Mouse (Mus musculus) liver, adult (tissue): Measurements from ENCODE around the gene Nt5c1a.

Source experiments
- GATA4 ChIP-seq: IDR thresholded peaks from 2 replicates; pipeline ENCODE4 v1.6.1; 2014; ENCODE audit warnings: mild to moderate bottlenecking, low read length; ENCODE audit not compliant: insufficient replicate concordance

Nt5c1a gene

DNA sequence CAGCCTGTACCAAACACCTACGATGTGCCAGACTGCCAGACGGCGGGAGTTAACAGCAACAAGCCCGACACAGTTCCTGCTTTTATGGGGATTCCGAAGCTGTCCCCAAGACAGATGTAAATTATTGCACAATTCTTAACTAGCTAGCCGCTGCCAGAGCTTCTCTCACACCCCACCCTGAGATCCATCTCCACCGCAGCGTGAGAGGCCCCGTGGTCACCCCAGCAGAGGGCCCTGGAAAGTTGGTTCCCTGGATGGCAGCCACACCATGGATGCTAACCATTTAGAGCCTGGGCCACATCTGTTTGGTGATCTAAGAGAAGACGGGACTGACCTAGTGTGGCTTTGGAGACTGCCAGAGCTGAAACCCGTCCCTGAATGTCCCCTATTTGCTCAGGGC lies 27.9 kb downstream of the Nt5c1a start:
- no peak for TF ChIP-seq GATA4

DNA sequence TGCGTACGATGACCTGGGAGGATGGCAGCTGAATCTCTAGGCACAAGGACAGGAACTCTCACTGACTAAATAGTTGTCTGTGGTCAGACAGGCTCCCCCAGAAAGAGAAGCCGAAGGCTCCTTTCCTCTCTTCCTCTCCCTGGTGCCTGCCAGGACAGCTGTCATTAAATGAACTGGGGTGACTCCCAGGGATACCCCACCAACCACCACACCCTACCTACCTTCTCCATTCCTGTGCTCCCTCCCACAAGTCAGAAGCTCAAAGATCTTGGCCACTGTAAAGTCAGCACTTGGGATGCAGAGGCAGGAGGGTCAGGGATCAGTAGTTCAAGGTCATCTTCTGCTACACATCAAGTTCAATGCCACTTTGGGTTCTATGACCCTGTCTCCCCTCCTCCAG lies 31.5 kb downstream of the Nt5c1a start:
- TF ChIP-seq GATA4, result no peak

DNA sequence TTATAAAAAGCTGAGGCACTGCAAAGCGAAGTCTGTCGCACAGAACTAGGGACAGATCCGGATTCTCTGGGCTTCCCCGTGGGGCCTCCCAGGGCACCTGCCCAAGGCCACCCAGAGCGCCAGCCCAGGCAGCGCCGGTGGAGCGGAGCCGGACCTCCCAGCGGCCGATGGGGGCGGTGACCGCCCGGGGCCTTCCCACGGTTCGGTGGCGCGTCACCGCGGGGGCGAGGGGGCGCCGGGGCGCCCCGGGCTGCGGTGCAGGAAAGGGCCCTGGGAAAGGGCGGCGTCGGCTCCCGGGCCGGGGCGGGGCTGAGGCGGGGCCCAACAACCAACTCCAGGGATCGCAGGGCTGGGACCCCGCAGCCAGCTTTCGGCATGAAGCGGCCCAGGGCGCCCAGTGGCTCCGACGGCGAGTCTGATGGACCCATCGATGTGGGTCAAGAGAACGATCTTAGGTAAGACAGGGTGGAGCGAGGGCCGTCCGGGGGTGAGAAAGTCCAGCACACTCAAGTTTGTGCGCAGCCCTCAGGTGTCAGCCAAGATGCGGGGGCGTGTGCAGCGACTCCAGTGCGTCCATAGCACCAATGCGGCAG lies 32.3 kb downstream of the Nt5c1a start, which contains the start of gene Heyl:
TSS of gene Heyl (plus strand) at position 65 of the 593 bp plus-strand sequence.
- no peak for TF ChIP-seq GATA4

DNA sequence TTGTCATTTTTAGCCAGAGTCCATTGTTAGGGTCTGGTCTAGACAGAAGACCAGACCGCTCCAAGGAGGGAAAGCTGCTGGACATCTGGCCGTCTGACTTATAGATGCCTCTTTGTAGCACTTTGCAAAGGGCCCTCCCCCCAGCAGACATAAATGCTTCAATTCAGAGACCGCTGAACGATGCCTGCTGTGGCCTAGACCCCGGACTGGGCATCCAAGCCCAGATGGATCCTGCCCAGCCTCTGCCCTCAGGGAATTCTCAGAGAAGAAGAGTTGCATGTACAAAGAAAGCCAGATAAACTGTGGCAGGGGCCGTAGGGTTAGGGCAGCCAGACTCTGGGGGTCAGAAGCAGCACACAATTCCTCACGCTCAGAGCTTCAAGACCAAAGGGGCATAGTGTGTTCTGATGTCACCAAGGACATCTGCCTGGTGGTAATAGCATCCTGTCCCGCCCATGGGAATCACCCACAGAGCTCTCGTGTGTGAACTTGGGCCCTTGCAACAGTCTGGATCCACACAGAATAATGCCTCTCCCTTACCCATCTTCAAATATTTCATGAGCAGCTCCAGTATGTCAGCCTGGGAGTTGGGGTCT lies 34.6 kb downstream of the Nt5c1a start:
- no peak for TF ChIP-seq GATA4

DNA sequence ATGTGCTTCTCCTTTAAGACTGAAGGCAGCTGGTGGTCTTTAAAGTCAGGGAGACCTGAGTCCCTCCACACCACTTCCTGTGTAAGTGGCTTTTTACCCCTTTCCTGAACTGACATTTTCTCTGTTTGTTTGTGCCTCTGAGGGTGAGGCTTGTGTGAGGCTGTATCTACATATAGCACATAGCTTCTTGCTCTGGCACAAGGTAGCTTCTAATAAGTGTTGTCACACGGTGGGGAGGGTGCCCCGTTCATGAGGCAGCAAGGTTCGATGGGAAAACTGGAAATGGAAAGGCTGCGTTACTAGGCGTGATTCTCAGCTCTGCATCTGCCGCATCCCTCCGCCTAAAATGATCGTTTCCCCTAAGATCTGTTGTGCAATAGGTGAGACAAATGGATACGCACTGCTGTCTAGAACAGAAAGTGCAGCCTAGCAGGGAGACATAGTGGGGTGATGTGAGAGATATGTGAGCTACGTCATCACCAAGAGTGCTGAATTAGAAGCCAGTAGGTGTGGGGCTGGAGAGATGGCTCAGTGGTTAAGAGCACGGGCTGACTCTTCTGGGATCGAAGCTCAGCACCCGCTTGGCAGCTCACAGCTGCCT lies 35.2 kb downstream of the Nt5c1a start:
- no peak for TF ChIP-seq GATA4

DNA sequence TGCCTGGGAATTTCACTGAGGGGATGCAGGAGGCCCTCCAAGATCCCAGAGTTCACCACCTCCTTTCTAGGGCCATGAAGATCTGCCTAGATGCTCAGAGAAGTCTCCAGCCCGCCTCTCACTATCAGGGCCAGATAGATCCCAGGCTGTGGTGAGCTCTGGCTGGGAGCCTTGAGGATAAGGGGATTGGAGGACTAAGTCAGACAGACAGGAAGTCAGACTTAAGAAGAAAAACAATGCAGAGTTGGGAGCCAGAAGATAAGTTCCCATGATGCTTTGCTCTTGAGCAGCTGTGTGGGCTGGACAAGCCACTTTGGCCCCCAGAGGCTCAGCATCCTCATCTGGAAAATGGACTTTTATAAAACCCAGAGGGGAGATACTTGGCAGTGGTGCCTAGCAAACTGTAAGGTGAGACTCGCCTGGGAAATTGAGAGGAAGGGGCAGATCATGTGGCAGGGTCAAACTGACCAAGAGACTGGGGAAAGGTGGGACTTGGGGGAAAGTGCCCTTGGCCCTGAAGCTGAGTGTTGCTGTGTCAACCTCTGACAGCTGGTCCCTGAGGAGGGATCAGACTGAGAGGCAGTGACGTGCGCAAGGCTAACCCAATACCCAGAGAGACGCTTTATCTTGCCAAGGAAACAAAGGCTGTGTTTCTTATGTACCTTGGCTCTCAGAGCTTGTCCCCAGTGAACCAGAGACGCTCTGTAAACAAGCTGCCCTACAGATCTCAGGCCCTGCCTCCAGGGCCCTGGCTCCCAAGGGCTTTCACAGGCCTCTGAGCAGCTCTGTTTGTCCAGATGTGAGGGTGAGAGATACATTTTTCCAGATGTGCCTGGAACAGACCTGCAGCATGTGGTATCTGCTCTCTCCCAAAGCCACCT lies 36.3 kb downstream of the Nt5c1a start:
- TF ChIP-seq GATA4, result no peak

DNA sequence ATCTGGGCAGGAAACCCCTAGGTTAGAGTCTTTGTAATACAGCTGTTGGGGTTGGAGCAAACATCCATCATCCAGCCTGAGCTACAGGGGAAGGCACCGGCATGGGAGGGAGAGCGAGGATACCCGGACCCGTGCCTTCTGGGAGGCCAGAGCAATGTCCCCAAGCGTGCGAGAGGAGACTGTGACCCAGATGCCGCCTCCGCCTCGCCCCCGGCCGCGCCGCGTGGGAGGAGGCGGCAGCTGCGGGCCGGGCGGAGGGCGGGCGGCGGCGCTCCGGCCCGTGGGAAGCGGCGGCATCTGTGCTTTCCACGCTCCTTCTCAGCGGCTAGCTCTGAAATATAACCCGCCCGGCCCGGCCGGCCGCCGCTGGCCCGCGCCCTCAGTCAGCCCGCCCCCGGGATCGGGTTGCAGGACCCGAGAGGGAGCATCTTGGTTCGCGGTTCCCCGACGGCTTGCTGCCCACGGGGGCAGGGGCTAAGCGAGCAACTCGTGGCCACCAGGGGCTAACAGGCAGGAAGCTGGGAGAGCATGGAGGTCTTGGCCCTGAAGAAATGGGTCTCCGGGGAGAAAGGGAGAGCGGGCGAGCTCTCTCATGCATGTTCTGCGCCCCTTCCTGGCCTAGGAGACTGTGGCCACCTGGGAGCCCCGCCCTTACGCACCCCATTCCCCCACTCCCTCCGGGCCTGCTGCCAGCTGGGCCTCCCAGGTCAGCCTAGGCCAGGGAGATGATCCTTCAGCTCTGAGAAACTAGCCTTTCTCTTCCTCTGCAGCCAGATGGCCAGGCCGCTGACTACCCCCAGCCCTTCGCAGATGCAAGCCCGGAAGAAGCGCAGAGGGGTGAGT lies 38.3 kb downstream of the Nt5c1a start:
- no peak for TF ChIP-seq GATA4

DNA sequence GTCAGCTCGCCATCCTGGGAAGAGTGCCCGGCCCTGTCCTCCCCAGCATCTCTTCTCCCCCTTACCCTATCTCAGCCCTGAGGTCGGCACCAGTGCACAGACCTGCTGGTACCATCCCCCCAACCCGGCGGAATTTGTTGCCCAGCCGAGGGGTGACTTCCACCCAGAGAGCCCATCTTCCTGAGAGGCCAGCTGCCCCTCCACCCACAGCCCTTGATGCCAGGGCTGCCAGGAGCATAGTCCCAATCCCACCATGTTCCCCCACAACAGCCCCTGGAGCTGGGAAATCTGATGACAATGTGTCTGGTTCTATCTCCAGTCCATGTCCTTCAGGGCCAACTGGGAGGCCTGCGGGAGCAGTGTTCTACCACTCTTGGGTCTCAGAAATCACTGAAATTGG lies 44.9 kb downstream of the Nt5c1a start:
- TF ChIP-seq GATA4, result no peak

DNA sequence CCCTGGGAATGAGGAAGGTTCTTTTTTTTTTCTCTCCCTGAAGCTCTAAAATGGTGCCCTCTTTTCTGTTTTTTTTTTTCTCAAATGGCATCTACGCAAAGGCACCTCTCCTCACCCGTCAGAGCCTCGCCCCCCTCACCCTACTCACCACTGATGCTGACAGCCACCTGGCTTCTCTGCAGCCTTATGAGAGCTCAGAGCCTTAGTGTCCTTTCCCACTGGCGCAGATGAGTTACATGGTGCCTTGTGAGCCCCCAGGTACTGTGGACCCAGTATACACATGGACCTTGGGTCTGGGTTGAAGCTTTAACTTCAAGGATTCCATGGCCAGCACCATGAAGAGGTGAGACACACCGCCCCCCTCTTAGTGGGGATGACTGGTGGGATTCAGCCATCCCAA lies 45.3 kb downstream of the Nt5c1a start:
- no peak for TF ChIP-seq GATA4

DNA sequence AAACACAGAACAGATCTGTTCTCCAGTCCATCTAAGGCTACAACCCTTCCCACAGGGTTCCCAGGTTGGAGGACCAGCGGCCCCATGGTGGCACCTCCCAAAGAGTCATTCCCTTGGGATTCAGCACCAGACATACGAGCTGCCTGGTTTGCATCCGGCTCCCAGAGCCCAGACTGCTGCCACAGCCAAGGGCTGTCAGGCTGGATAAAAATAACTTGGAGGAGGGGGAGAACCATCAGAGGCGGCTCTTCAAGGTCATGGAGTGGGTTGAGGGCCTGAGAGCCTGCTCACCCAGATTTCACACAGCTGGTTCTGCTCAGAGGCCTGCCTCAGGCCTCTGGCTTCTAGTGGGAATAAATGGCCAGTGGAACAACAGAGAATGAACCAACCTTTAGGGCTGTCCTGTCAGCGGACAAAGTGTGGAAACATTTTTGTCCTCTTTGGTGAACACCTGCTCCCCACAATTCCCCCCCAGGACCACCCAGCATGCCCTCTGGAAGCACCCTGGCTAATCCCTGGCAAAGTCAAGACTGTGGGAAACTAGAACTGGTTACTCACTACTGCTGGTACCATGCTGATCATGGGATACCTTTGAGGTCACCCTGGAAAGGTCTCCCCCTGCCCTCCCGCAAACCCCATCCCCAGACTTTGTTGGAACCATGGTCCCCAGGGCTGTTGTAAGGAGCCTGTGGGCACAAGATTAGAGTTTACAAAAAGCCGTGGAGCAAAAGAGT lies 46.0 kb downstream of the Nt5c1a start:
- no peak for TF ChIP-seq GATA4

DNA sequence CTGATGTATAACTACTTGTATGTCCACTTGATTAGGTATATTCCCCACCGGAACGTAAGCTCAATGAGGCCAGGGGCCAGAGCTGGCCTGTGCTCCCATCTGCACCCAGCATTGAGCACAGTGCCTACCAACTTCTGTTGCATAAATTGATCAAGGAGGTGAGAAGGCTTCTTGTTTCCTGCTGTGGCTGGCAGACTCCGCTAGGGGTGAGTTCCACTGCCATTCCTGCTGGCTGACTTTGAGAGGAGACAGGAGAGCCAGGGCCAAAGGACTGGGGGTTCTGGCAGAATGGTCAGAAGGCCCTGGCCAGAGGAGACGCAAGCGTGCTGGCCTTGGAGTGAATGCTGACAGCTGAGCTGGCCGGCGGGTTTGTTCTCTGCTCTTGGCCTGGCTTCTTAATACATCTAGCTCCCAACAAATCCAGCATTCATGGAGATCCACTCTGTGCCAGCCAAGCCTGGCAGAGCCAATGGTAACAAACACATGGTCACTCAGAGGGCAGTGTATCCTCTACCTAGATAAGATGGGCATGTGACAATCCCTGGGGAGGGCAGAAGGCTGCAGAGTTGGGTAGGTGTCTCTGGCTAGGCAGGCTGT lies 47.8 kb downstream of the Nt5c1a start:
- TF ChIP-seq GATA4, result no peak

DNA sequence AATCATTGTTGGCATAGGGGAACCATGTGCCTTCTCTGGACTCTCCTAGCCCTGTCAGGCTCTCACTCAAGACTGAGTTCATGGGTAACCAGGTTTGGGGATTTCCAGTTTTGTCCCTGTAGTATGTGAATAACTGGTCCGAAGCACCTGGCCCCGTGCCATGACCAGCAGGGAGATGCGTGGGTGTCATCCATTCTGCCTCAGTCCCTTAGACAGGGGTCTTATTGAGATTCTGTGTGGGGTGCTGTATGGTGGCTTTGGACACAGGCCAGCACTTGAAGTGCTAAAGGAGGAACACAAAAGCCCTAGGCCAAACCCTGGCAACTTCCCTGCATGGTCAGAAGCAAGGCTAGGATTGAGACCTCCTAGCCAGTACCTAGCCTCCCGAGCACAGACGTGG lies 50.9 kb downstream of the Nt5c1a start:
- TF ChIP-seq GATA4, result no peak

DNA sequence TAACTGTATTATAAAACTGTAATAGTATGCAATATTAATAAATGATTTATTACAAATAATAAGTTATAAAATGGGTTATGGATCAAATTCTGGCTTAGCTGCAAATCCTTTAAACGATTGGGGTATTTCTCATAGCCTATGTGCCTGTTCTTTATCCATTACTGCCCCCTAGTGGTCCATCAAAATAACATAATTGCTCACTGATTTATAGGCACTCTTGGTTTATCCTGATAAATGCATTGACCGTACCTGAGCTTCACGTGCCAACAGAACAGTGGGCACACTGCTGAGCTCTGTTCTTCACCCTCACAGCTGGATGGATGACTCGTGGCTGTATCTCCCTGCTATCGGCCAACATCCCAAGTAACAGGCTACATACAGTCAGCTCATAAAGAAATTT lies 53.3 kb downstream of the Nt5c1a start:
- TF ChIP-seq GATA4, result no peak
